Mouse (Mus musculus): ENCODE data around the gene Asns. TPM values are rescaled to one million over a fixed set of nuclear protein-coding genes. Genes with fewer than 3 reads are reported as not detected.

Gene Asns
- 100 to 1,000 TPM in 1 of 2 experiments, 10 to 100 TPM in 1; 98.5 to 112 TPM for total RNA-seq (2021)

DNA sequence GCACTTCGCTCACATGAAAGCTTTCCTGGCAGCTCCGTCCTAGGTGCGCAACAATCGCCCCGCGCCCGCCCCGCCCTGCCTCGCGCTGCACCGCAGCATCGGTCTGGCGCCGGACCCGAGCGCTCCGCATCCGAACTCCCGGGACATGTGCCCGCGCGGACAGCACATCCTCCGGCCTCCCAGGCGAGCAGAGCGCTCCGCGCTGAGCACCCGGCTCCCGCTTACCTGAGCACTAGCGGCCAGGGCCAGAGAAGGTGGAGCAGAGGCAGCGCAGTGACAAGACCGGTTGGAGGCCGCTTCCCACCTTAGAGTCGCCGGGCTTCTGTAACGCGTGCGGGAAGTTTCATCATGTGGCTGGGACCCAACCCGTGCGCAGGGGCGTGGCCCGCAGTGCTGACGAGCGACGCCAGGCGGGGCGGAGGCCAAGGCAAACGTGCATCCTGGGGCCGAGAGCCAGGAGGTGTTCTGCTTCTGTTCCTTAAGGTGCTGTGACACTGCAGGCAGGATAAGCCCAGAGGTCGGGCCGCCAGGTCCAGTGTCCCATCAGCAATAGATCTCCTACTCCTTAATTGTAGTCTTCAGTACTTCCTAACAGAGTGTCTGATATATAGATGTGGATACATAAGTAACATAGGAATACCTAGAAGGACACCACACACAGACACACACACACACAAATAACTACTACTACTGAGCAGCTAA is at the start of gene Asns:
TSS of gene Asns (minus strand) at position 371 of the 702 bp plus-strand sequence.
- DNase-seq, result peak; percentile 81 to 85

GRCm38 (mm10) chr6:7741721-7742120 is 48.7 kb upstream of the Asns start:
- no peak for DNase-seq

DNA sequence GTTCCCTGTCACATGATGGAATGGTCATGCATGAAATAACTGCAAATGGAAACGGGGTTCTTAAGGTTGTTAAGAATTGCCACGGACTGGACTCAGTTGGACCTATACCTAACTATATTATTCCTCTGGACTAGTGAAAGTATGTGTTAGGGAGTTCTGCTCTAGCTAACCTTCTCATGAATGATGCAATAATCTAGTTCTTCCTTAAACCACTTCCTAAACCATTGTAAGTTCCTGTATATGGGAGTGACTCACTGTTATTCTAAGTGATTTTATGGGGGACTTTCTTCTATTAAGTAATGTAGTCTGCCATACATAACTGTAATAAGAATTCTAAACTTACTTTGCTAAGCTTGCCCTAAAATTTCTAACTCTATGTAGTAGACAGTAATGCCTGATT is 44.8 kb upstream of the Asns start:
- no peak for DNase-seq

DNA sequence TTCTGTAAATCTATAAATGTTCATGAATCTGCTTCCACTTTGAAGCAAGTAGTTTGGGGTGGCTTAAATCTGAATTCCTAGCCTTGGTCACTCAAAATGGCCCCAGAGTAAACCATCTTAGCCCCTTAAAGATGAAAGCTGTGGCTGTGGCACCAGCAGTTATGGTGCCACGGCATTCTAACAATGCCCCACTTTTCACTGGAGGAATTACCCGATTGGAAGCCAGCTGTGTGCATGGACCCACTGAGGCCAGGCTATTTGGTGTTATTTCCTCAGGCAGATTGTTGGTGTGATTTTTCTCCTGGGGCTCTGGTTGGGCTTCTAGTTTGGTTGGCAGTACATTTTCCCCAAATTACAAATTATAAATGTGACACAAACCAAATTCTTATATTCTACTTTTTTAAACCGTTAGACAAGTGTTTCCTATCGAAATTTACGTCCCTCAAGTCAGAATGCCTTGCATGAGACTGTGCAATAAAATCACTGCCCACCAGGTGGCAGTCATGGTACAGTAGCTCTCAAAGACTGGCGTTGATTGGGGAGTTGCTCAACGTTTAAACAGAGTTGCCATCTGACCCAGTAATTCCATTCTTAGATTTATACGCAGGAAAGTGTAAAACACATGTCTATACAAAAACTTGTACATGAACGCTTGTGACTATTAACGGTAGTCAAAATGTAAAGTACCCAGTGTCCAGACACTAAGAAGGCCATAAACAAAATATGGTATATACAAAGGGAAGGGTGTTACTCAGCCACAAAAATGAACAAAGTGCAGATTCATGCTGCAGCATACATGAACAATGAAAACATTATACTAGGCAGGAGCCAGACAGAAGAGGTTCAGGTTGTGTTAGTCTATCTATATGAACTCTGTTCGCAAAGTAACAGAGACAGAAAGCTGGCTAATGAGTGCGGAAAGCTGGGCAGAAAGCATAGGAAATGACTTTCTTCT is 40.0 kb upstream of the Asns start:
- peak; percentile 80 to 85 for DNase-seq

DNA sequence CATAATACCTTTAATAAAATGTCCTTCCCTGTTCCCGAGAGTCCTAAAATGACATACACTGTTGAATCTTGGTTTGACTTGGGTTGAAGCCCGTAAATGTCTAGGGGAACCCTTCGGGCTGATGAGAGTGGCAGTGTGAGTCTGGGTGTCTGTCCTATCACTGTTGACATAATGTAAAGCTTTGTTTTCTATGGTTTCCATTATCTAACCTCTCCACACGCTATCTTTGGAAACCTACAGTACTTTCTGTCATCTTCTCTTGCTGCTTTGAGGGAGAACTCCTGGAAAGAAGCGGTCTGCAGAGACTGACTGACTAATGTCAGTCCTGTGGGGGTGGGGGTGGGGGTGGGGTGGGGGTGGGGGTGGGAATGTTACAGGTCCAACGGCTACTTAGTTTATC is 39.0 kb upstream of the Asns start:
- DNase-seq, result no peak

DNA sequence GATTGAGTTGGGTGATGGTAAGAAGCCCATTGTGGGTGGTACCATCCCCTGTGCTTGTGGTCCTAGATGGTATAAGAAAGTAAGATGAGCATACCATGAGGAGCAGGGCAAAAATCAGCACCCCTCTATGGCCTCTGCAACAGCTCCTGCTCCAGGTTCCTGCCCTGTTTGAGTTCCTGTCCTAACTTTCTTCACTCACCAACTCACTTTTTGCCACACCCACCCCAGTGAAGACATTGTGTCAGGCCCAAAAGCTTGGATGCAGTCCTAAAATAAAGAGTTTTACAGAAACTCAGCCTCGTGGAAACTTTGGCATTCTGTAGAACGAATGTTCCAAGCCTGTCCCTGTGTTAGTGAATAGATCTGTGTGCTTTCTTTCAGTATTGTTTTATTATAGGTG is 36.1 kb upstream of the Asns start:
- no peak for DNase-seq

GRCm38 (mm10) chr6:7728241-7728640 is 35.2 kb upstream of the Asns start:
- DNase-seq, result no peak

- no peak for DNase-seq
Measured at GRCm38 (mm10) chr6:7716236-7716635, 23.2 kb upstream of the Asns start.

- no peak for DNase-seq
Measured at GRCm38 (mm10) chr6:7714230-7714629, 21.2 kb upstream of the Asns start.

GRCm38 (mm10) chr6:7711837-7712330 is 18.8 kb upstream of the Asns start:
- DNase-seq, result no peak

DNA sequence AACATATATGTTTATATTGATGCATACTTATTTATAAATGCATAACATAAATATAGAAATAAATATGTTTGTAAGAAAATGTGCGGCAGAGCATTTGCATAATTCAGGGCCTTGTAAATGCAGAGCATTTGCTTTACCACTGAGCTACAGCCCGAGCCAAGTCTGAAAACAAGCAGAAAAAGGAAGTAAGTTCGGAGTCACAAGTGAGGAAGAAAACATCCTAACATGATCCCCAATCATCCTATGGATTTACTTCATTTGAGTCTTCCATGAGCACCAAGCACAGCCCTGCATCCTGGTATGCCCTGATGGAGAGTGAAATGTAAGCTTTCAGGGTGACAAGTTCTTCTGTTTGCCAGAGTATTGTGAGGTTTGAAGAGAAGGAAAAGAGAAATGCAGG is 15.2 kb upstream of the Asns start:
- no peak for DNase-seq

DNA sequence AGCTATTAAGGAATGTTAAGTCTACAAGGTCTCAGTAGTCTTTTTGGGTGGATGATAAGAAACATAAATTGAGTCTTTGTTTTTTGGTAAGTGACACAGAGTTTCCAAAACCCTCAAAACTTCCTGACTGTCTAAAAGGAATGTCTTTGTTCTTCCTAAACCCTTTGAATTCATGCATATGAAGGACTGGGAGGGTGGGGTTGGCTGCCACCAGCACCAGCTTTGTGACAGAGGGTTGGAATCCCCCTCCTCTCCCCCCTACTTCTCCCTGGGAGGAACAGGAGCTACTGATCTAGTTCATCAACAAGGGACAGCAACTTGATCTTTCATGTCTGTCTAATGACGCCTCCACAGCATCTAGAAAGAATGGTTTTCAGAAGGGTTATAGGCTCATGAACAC is 13.7 kb upstream of the Asns start:
- DNase-seq, result no peak

DNA sequence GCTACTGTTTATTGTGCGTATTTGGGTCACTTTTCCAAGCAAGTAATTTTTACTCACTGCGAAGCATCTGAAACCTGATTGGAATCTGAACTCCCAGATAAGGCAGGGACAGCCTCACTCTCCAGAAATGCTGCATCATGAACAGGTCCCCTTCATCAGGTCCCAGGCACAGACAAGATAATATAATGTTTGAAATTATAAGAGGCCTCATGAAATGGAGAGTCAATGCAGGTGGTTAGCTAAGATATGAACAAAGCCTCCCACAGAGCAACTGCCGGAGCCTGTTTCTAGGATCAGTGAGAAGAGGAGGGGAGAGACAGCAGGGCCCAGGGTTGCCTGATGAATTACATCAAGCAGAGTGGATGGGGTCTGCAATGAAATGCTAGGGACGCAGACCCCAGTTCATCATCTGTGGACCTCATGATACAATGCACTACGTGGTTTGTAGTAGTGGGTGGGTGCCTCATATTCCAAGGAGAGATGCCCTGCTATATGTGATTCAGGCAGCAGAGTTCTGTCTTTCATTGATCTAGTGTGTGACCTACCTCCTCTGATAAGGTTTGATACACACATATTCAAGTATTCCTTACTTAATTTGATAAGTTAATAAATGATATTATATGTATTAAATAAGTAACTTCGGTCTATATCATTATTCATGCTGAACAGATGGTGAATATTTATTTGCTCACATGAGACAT is 5.1 kb upstream of the Asns start:
- no peak for DNase-seq

DNA sequence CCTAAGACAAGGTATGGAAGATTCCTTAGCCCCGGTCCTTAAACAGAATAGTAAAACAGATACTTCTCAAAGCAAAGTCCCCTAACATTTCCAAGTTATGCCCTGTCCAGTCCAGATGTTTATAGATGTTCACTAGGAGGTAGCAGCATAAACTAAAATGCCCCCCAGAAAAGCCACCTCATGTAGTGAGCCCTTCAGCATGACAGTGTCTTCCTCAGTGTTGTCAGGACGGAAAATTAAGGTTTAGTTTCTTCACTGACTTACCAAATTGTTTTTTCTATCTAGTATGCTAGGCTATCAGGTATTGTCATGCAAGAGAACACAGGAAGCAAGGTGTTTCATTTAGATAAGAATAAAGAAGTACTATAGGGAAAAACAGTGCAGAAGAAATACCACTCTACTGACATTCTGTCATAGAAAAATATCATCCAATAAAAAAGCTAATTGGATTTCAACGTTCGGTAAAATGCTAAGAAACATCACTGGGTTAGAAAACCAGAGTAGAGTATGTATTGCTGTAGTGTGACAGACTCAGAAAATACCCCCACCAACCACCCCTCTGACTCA is 4.1 kb upstream of the Asns start:
- DNase-seq, result no peak

DNA sequence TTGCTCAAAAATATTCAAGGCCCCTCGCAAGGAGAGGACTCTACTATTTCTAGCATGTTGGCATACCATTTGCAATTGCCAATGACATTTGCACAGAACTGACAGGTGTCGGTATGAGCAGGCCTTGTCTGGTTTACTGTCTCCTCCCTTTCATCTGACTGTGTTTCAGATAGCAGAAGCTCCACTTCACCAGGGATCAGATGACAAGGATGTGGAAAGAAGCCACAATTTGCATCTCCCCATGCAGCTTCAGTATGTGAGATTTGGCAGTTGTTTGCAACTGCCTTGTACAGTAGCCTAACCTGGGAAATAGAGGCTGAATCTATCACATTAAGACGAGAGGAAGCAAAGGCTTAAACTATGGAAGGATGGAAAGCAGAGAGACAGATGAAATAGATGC is 3.6 kb upstream of the Asns start:
- no peak for DNase-seq

- no peak for DNase-seq
Measured at GRCm38 (mm10) chr6:7695901-7696300, 2.8 kb upstream of the Asns start.

DNA sequence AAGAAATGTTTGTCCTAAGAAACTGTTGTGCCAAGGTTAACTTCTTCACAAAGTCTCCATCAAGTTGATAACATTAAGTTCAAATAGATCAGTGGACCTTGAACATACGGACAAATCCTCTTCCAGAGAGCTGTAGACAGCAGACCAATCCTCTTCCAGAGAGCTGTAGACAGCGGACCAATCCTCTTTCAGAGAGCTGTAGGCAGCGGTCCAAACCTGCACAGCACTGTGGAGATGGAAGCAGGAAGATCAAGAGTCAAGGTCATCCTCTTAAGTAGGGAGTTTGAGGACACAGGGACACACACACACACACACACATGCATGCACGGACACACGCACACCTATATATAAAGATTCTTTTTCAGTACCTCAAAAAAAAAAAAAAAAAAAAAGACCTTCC is 612 bp upstream of the Asns start:
- DNase-seq, result no peak

- DNase-seq, result no peak
Measured at GRCm38 (mm10) chr6:7692451-7692850, 603 bp downstream of the Asns start.

GRCm38 (mm10) chr6:7692037-7692436 is 1.0 kb downstream of the Asns start:
- DNase-seq, result no peak

- no peak for DNase-seq
Measured at GRCm38 (mm10) chr6:7690456-7690855, 2.6 kb downstream of the Asns start.

GRCm38 (mm10) chr6:7689180-7689579 is 3.9 kb downstream of the Asns start:
- DNase-seq, result no peak

DNA sequence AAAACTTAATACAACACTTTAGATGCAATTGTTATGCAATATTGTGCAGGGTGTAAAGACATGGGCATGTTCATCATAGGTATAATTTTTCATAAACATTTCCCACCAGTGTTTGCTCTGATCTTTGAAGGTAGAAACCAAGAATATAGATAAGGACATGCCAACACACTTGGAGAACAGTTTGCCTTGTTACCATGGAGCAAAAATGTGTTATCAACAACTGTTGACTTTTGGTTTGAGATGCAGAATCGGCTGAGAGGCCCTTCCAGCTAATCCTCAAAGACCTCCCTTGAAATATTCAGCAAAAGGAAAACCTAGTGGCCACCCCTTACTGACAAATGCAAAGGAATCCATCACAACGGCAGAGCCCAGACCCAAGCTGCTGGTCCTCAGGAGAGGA is 7.0 kb downstream of the Asns start:
- no peak for DNase-seq
